Mouse (Mus musculus): ENCODE results near the gene Zfp984. TPM values are rescaled to one million over a fixed set of nuclear protein-coding genes. Genes with fewer than 3 reads are reported as not detected.
"Not testable (repeated sequence)": the region's sequence is repeated elsewhere in the genome, so short reads cannot be mapped to it uniquely, and the experiment has no call there.

Zfp984 gene
- polyA plus RNA-seq, 1 experiment from 2014 or later, result 4.8 TPM

DNA sequence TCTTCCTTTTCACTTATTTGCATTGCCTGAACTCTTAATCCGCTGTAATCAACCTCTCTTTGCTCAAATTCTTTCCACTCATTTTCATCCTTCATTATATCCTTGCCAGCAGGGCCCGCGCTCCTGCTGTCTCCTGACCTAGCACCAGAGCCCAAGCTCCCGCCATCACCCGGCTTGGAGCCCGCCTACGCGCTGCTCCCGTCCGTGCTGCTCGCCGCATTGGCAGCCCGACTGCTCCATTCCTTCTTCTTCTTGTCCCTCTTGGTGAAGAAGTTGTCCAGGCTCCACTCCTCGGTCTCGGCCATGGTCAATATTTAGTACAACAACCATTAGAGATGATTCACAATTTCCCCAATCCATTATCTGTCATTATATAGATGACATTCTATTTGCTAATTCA lies 63.3 kb downstream of the Zfp984 start:
- not testable (repeated sequence) for DNase-seq; H3K27me3 ChIP-seq (ENCODE audit: control insufficient read depth, insufficient read depth, low read length); H3K4me1 ChIP-seq (ENCODE audit: control insufficient read depth, insufficient read depth, low read length); H3K27ac ChIP-seq (replicated peaks; ENCODE audit: low read depth, low read length); H3K9me3 ChIP-seq (ENCODE audit: control insufficient read depth, low read length); H3K4me2 ChIP-seq (ENCODE audit: low read length); H3K36me3 ChIP-seq (ENCODE audit: control insufficient read depth, insufficient read depth, low read length); ATAC-seq (ENCODE audit: low FRiP score, low TSS enrichment); H3K4me3 ChIP-seq (replicated peaks; ENCODE audit: low read depth, low read length); H3K9ac ChIP-seq (replicated peaks; ENCODE audit: low read length)
- WGBS, result 94% methylated on average over 14 of the region's 15 CpGs

DNA sequence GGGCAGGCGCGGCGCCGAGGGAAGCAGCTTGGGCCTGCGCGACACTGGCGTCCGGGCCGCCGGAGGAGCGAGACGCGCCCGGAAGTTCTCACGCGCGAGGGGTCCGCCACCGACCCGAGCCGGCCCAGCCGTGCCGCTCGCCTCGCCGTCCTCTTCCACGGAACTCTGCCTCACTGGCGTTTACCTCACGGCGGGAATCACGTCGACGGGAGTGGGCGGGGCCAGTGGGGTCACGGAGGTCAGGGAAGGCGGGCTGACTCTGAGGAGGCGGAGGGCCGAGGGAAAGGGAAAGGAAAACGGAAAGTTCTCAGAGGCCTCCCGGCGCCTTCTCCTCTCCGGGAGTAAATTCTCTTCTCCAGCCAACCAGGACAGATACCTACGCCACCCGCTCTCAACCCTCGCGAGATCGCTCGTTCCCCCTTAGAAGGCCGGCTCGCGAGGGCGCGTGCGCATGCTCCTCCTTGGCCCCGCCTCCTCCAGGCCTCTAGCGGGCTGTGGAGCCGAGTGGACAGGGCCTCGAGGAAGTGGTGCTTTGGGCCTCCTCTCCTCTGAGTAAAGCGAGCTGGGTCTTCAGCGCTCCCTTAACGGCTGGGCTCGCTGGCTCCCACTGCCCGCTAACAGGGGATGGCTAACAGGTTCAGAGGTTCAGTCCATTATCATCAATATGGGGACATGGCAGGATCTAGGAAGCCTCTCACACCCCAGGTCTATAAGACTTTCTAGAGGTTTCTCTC lies 70.8 kb downstream of the Zfp984 start:
- peak overlapping the region; percentile 24 for H3K4me3 ChIP-seq (replicated peaks; ENCODE audit: low read depth, low read length)
- H3K9me3 ChIP-seq (ENCODE audit: control insufficient read depth, low read length); H3K36me3 ChIP-seq (ENCODE audit: control insufficient read depth, insufficient read depth, low read length); H3K9ac ChIP-seq (replicated peaks; ENCODE audit: low read length); H3K27me3 ChIP-seq (ENCODE audit: control insufficient read depth, insufficient read depth, low read length); ATAC-seq (ENCODE audit: low FRiP score, low TSS enrichment); H3K4me1 ChIP-seq (ENCODE audit: control insufficient read depth, insufficient read depth, low read length); H3K27ac ChIP-seq (replicated peaks; ENCODE audit: low read depth, low read length): not testable (repeated sequence)
- 35% methylated on average over 59 of the region's 63 CpGs for WGBS
- H3K4me2 ChIP-seq (ENCODE audit: low read length), result peak overlapping the region; percentile 36
- peak; percentile 2 for DNase-seq

Other genes starting within 250 kb of the Zfp984 start
- gene Zfp979, start 167.3 kb downstream of the Zfp984 start, polyA plus RNA-seq (2014; fragmentation: Nextera tagmentation; extraction: Ambion mirVana), result 1.8 and 3.6 TPM in 2 replicates
- not detected in 2 replicates for gene Zfp534, start 107.2 kb downstream of the Zfp984 start, polyA plus RNA-seq (2014; fragmentation: Nextera tagmentation; extraction: Ambion mirVana)
- 8.7 and 10.9 TPM in 2 replicates for gene Zfp933, start 38.6 kb upstream of the Zfp984 start, polyA plus RNA-seq (2014; fragmentation: Nextera tagmentation; extraction: Ambion mirVana)
- gene Miip, start 59.0 kb upstream of the Zfp984 start, polyA plus RNA-seq (2014; fragmentation: Nextera tagmentation; extraction: Ambion mirVana), result 25.4 and 37.2 TPM in 2 replicates
- gene Fv1, start 59.2 kb upstream of the Zfp984 start, polyA plus RNA-seq (2014; fragmentation: Nextera tagmentation; extraction: Ambion mirVana), result 4.9 and 8.7 TPM in 2 replicates
- 56.9 and 77.2 TPM in 2 replicates for gene Mfn2, start 94.9 kb upstream of the Zfp984 start, polyA plus RNA-seq (2014; fragmentation: Nextera tagmentation; extraction: Ambion mirVana)
- 13.5 and 20.7 TPM in 2 replicates for gene Plod1, start 127.0 kb upstream of the Zfp984 start, polyA plus RNA-seq (2014; fragmentation: Nextera tagmentation; extraction: Ambion mirVana)
- 15.5 and 15.8 TPM in 2 replicates for gene 2510039O18Rik, start 131.1 kb upstream of the Zfp984 start, polyA plus RNA-seq (2014; fragmentation: Nextera tagmentation; extraction: Ambion mirVana)
- gene Nppb, start 176.0 kb upstream of the Zfp984 start, polyA plus RNA-seq (2014; fragmentation: Nextera tagmentation; extraction: Ambion mirVana), result not detected in 2 replicates
- gene Nppa, start 190.9 kb upstream of the Zfp984 start, polyA plus RNA-seq (2014; fragmentation: Nextera tagmentation; extraction: Ambion mirVana), result 2.9 and 4.1 TPM in 2 replicates
- gene Clcn6, start 229.0 kb upstream of the Zfp984 start, polyA plus RNA-seq (2014; fragmentation: Nextera tagmentation; extraction: Ambion mirVana), result 26.4 and 26.9 TPM in 2 replicates
- gene Mthfr, start 229.3 kb upstream of the Zfp984 start, polyA plus RNA-seq (2014; fragmentation: Nextera tagmentation; extraction: Ambion mirVana), result 16.9 and 25.4 TPM in 2 replicates

Data from midbrain, embryonic 14.5 days (tissue).